ENCODE assay signal across 11 mouse cellular contexts in the genomic region with DNA sequence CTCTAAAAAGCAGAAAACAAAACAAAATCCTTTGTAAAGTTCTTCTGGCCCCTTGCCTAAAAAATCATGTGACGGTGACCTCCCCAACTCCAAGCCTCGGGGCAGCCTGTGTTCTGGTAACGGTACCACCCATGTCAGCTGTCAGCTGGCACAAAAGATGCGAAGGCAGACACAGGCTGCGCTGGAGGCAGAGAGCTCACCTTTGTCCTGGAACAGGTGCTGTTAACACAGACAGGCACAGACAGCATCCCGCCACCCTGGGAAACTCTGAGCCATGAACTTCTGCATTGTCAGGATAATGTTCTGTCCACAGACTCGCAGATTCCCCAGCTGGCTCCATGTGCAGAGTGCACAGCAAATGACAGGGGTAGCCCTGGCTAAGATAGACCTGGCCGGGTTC. TPM values are rescaled to one million over a fixed set of nuclear protein-coding genes. Genes with fewer than 3 reads are reported as not detected.
DNase-seq lines count a peak whose midpoint lies in the region; ATAC-seq and TF ChIP-seq lines count a peak whose summit lies in the region.
"Had no signal": no experiment of that assay in that cellular context is flagged by ENCODE, and none has a peak within 500 bp of the region (broad histone marks: within the 10 kb centered on the region; RNA-seq: fewer than 3 reads in every experiment).

No protein-coding gene starts in this region.

- H3K9me3 ChIP-seq in heart, embryonic 14.5 days (ENCODE audit: control insufficient read depth, low read length): no peaks in the 10 kb centered on the region
- no peaks in the 10 kb centered on the region for H3K9me3 ChIP-seq in MEL (replicated peaks; ENCODE audit: insufficient read depth, low read length)
- no peaks in the 10 kb centered on the region for H3K9me3 ChIP-seq in forebrain, embryonic 16.5 days (ENCODE audit: control insufficient read depth, low read length)
- no peaks in the 10 kb centered on the region for H3K9me3 ChIP-seq in midbrain, embryonic 11.5 days (ENCODE audit: control insufficient read depth, low read length)
- no peaks in the 10 kb centered on the region for H3K9me3 ChIP-seq in liver, embryonic 12.5 days (replicated peaks)
- H3K9me3 ChIP-seq: liver, embryonic 13.5 days had no signal

- no peak overlapping the region for H3K4me3 ChIP-seq in heart, embryonic 14.5 days (ENCODE audit: control insufficient read depth in 1 of 2, insufficient read depth in 1 of 2, low read depth in 1 of 2, low read length in 2 of 2)
- peak overlapping the region; percentile 17 to 51; a peak in 2 of 4 replicates for H3K4me3 ChIP-seq in MEL (ENCODE audit: control insufficient read depth in 1 of 2, insufficient read depth in 1 of 2, low read depth in 2 of 2, low read length in 2 of 2)
- no peak overlapping the region for H3K4me3 ChIP-seq in forebrain, embryonic 16.5 days (replicated peaks; ENCODE audit: low read length)
- no peak overlapping the region for H3K4me3 ChIP-seq in midbrain, embryonic 11.5 days (ENCODE audit: low read depth, low read length)
- H3K4me3 ChIP-seq in liver, embryonic 12.5 days: no peak overlapping the region
- H3K4me3 ChIP-seq: liver, embryonic 13.5 days had no signal

- no peak for TF ChIP-seq RAD21 in MEL (IDR thresholded peaks at IDR 0.05; ENCODE audit: low read depth, low read length)

- TF ChIP-seq EP300 in MEL (IDR thresholded peaks at IDR 0.05; ENCODE audit: low read depth in 1 of 2, low read length in 2 of 2): no peak

- H3K27me3 ChIP-seq in heart, embryonic 14.5 days (ENCODE audit: control insufficient read depth, insufficient read depth, low read length): no peaks in the 10 kb centered on the region
- no peaks in the 10 kb centered on the region for H3K27me3 ChIP-seq in MEL (ENCODE audit: control insufficient read depth in 1 of 2, insufficient read depth in 2 of 2, low read length in 2 of 2)
- no peaks in the 10 kb centered on the region for H3K27me3 ChIP-seq in forebrain, embryonic 16.5 days (replicated peaks; ENCODE audit: control insufficient read depth, insufficient read depth, low read length)
- no peaks in the 10 kb centered on the region for H3K27me3 ChIP-seq in midbrain, embryonic 11.5 days (ENCODE audit: control insufficient read depth, insufficient read depth, low read length)
- H3K27me3 ChIP-seq in liver, embryonic 12.5 days (replicated peaks): no peaks in the 10 kb centered on the region
- H3K27me3 ChIP-seq: liver, embryonic 13.5 days had no signal

- H3K9ac ChIP-seq in heart, embryonic 14.5 days (ENCODE audit: low read length): peak overlapping the region; percentile 46; the same call in 1 of the 2 replicates
- no peak overlapping the region for H3K9ac ChIP-seq in MEL (ENCODE audit: control insufficient read depth, low read depth, low read length, poor library complexity, severe bottlenecking)
- H3K9ac ChIP-seq in forebrain, embryonic 16.5 days (replicated peaks; ENCODE audit: low read depth, low read length): no peak overlapping the region
- H3K9ac ChIP-seq in midbrain, embryonic 11.5 days (ENCODE audit: low read length): no peak overlapping the region
- no peak overlapping the region for H3K9ac ChIP-seq in liver, embryonic 12.5 days
- H3K9ac ChIP-seq: liver, embryonic 13.5 days had no signal

- no peak for DNase-seq in heart, postnatal 25 days (ENCODE audit: low spot score)
- no peak for DNase-seq in MEL (ENCODE audit: low read depth, low spot score)
- peak; percentile 70 for DNase-seq in midbrain, embryonic 11.5 days (ENCODE audit: low spot score, missing footprints)
- DNase-seq: cerebellum, adult 11-12 months; kidney, postnatal 10 days; liver, embryonic 13.5 days had no signal

- H3K4me2 ChIP-seq in heart, embryonic 14.5 days (ENCODE audit: low read length): peak overlapping the region; percentile 39
- no peak overlapping the region for H3K4me2 ChIP-seq in forebrain, embryonic 16.5 days (ENCODE audit: low read length)
- no peak overlapping the region for H3K4me2 ChIP-seq in midbrain, embryonic 11.5 days
- no peak overlapping the region for H3K4me2 ChIP-seq in liver, embryonic 12.5 days
- H3K4me2 ChIP-seq: liver, embryonic 13.5 days had no signal

- intact Hi-C loops in heart, postnatal 25 days (cut with DNase I): loop anchor here (5.0 kb wide), 1 partner anchor 59 kb away; a partner anchor contains a TSS

- no peaks in the 10 kb centered on the region for H3K79me2 ChIP-seq in MEL (ENCODE audit: control insufficient read depth, insufficient read depth, low read length, poor library complexity)

- TF ChIP-seq POLR2A in MEL (IDR thresholded peaks at IDR 0.05; ENCODE audit: control insufficient read depth in 1 of 2, insufficient read depth in 1 of 2, low read depth in 1 of 2, low read length in 2 of 2, poor library complexity in 1 of 2): no peak

- no peaks in the 10 kb centered on the region for H3K36me3 ChIP-seq in heart, embryonic 14.5 days (ENCODE audit: control insufficient read depth, insufficient read depth, low read length)
- no peaks in the 10 kb centered on the region for H3K36me3 ChIP-seq in MEL (ENCODE audit: control insufficient read depth in 1 of 2, insufficient read depth in 2 of 2, low read length in 2 of 2)
- no peaks in the 10 kb centered on the region for H3K36me3 ChIP-seq in forebrain, embryonic 16.5 days (ENCODE audit: control insufficient read depth, insufficient read depth)
- H3K36me3 ChIP-seq in midbrain, embryonic 11.5 days (ENCODE audit: control insufficient read depth, insufficient read depth, low read length): no peaks in the 10 kb centered on the region
- H3K36me3 ChIP-seq in liver, embryonic 12.5 days: no peaks in the 10 kb centered on the region
- H3K36me3 ChIP-seq: liver, embryonic 13.5 days had no signal

- 49% methylated on average over 8 of the region's 8 CpGs for WGBS in heart, embryonic 14.5 days
- 31% methylated on average over 8 of the region's 8 CpGs for WGBS in forebrain, embryonic 16.5 days
- 63% methylated on average over 8 of the region's 8 CpGs for WGBS in midbrain, embryonic 11.5 days
- 51% methylated on average over 8 of the region's 8 CpGs for WGBS in liver, embryonic 12.5 days (ENCODE audit: insufficient replicate concordance)

- ATAC-seq in heart, embryonic 14.5 days (ENCODE audit: insufficient number of reproducible peaks, insufficient read depth, low FRiP score, low read depth): no peak
- ATAC-seq in forebrain, embryonic 16.5 days: peak; percentile 11; the same call in 1 of the 2 replicates
- peak; percentile 31 for ATAC-seq in midbrain, embryonic 11.5 days (ENCODE audit: low FRiP score)
- no peak for ATAC-seq in monocyte, adult 5-6 weeks (replicated peaks; ENCODE audit: insufficient number of reproducible peaks, low FRiP score, low TSS enrichment, poor library complexity, severe bottlenecking)
- no peak for ATAC-seq in liver, embryonic 12.5 days
- no peak for ATAC-seq in granulocyte monocyte progenitor cell, adult 5-6 weeks (replicated peaks; ENCODE audit: poor library complexity, severe bottlenecking)

- H3K27ac ChIP-seq in heart, embryonic 14.5 days (replicated peaks in 1 of 2; ENCODE audit: control insufficient read depth in 1 of 2, insufficient read depth in 1 of 2, low read depth in 2 of 2, low read length in 2 of 2): no peak overlapping the region
- no peak overlapping the region for H3K27ac ChIP-seq in MEL (ENCODE audit: control insufficient read depth, low read depth, low read length)
- H3K27ac ChIP-seq in forebrain, embryonic 16.5 days (ENCODE audit: low read length): no peak overlapping the region
- no peak overlapping the region for H3K27ac ChIP-seq in midbrain, embryonic 11.5 days (ENCODE audit: low read depth, low read length)
- H3K27ac ChIP-seq in liver, embryonic 12.5 days: no peak overlapping the region
- H3K27ac ChIP-seq: liver, embryonic 13.5 days had no signal

- H3K4me1 ChIP-seq in heart, embryonic 14.5 days (ENCODE audit: control insufficient read depth in 2 of 2, insufficient read depth in 2 of 2, low read length in 2 of 2): peaks cover 11 to 19% of the 10 kb centered on the region in 2 experiments
- H3K4me1 ChIP-seq in MEL (ENCODE audit: control insufficient read depth in 1 of 2, insufficient read depth in 2 of 2, low read length in 2 of 2): no peaks in the 10 kb centered on the region
- 0 out of 2 replicates have a peak, but pooled peaks cover 8% of the 10 kb centered on the region for H3K4me1 ChIP-seq in forebrain, embryonic 16.5 days (replicated peaks; ENCODE audit: control insufficient read depth, insufficient read depth, low read length)
- no peaks in the 10 kb centered on the region; the same call in 1 of the 2 replicates for H3K4me1 ChIP-seq in midbrain, embryonic 11.5 days (ENCODE audit: control insufficient read depth, insufficient read depth, low read length)
- H3K4me1 ChIP-seq in liver, embryonic 12.5 days: no peaks in the 10 kb centered on the region
- H3K4me1 ChIP-seq: liver, embryonic 13.5 days had no signal

- no peak for TF ChIP-seq CTCF in MEL (IDR thresholded peaks at IDR 0.05 in 2 of 3, conservative IDR thresholded peaks at IDR 0.05 in 1 of 3; ENCODE audit: control insufficient read depth in 1 of 3, insufficient read depth in 1 of 3, low read depth in 2 of 3, low read length in 3 of 3, poor library complexity in 1 of 3, severe bottlenecking in 1 of 3)

RNA-seq across cellular contexts. Expression of a gene that starts 43.4 kb away (rescaled TPM):
- polyA plus RNA-seq in heart, embryonic 14.5 days (2014; fragmentation: Nextera tagmentation; extraction: Ambion mirVana): 6.7 and 7.0 TPM in 2 replicates
- total RNA-seq in heart, postnatal 25 days (2021): 1 to 10 TPM; 6.0 to 7.8 TPM
- total RNA-seq in MEL (2012; rRNA removed): 11.3 and 12.2 TPM in 2 replicates
- 10 to 100 TPM in 1 of 2 experiments, not detected in 1; 11.8 TPM for polyA plus RNA-seq in MEL (2012; ENCODE audit: insufficient read depth in 1 of 2, insufficient read length in 2 of 2, low read depth in 1 of 2, low replicate concordance in 2 of 2, missing spikeins in 1 of 2)
- polyA plus RNA-seq in forebrain, embryonic 16.5 days (2015; fragmentation: Nextera tagmentation; extraction: Ambion mirVana): 8.5 and 9.0 TPM in 2 replicates
- 8.0 and 8.7 TPM in 2 replicates for polyA plus RNA-seq in midbrain, embryonic 11.5 days (2014; fragmentation: Nextera tagmentation; extraction: Ambion mirVana)
- total RNA-seq in monocyte, adult 5-6 weeks (2017): 8.8 to 16.1 TPM (median 10.9 TPM) in 3 replicates
- polyA plus RNA-seq in liver, embryonic 12.5 days (2016; fragmentation: Nextera tagmentation; extraction: Ambion mirVana): 10.1 and 10.2 TPM in 2 replicates
- total RNA-seq in granulocyte monocyte progenitor cell, adult 5-6 weeks (2014; fragmentation: Nextera tagmentation): 11.6 and 21.4 TPM in 2 replicates
- 13.7 and 17.9 TPM in 2 replicates for total RNA-seq in granulocyte monocyte progenitor cell, adult 5-6 weeks (2017)

RNA-seq across cellular contexts. Expression of a gene that starts 59.8 kb away (rescaled TPM):
- polyA plus RNA-seq in heart, embryonic 14.5 days (2014; fragmentation: Nextera tagmentation; extraction: Ambion mirVana): 1.7 and 2.1 TPM in 2 replicates
- total RNA-seq in heart, postnatal 25 days (2021): under 1 TPM; 0.42 to 0.49 TPM
- total RNA-seq in MEL (2012; rRNA removed): not detected in 2 replicates
- not detected for polyA plus RNA-seq in MEL (2012; ENCODE audit: insufficient read depth in 1 of 2, insufficient read length in 2 of 2, low read depth in 1 of 2, low replicate concordance in 2 of 2, missing spikeins in 1 of 2)
- 2.0 and 2.7 TPM in 2 replicates for polyA plus RNA-seq in forebrain, embryonic 16.5 days (2015; fragmentation: Nextera tagmentation; extraction: Ambion mirVana)
- 0.92 and 1.3 TPM in 2 replicates for polyA plus RNA-seq in midbrain, embryonic 11.5 days (2014; fragmentation: Nextera tagmentation; extraction: Ambion mirVana)
- 0.10 TPM in 1 of 3 replicates, not detected in the others for total RNA-seq in monocyte, adult 5-6 weeks (2017)
- 0.50 and 0.77 TPM in 2 replicates for polyA plus RNA-seq in liver, embryonic 12.5 days (2016; fragmentation: Nextera tagmentation; extraction: Ambion mirVana)
- not detected in 2 replicates for total RNA-seq in granulocyte monocyte progenitor cell, adult 5-6 weeks (2014; fragmentation: Nextera tagmentation)
- total RNA-seq in granulocyte monocyte progenitor cell, adult 5-6 weeks (2017): not detected in 2 replicates

Comparison
In these comparisons a context has a peak if more than half of its experiments do, and no peak if none do; other contexts are left out.
1. ATAC-seq: peak in forebrain, embryonic 16.5 days (single experiment) and midbrain, embryonic 11.5 days (single experiment); none in heart, embryonic 14.5 days (single experiment), monocyte, adult 5-6 weeks (single experiment), liver, embryonic 12.5 days (single experiment) and granulocyte monocyte progenitor cell, adult 5-6 weeks (single experiment).
2. H3K4me3 ChIP-seq: peak in MEL (2 of 2); none in heart, embryonic 14.5 days (0 of 2), forebrain, embryonic 16.5 days (single experiment), midbrain, embryonic 11.5 days (single experiment) and liver, embryonic 12.5 days (single experiment).